Mouse (Mus musculus): ENCODE measurements at regions not wholly inside any gene's neighbourhood (a gene's known extent, or its start where the extent isn't known, plus 50 kb on each side); places are given as distances from the start of the nearest gene placed in this dataset.
A peak's percentile ranks its signal among the peaks of the same experiment; 100 is the strongest.

DNA sequence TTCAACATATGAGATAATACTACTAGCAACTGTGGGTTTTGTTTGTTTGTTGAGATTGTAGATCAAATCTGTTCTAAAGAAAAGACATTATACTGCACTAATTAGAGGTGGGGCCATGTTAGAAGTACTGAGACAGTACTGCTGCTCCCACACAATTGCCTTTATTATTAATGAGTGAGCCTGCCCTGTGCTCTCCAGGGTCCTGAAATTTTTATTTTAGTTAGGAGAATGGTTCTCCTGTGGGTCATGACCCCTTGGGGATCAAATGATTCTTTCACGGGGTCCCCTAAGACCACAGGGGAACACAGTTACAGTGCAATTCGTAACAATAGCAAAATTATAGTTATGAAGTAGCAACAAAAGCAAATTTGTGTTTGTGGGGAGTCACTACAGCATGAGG is 268.8 kb downstream of the Gm9195 start:
- no peak for TF ChIP-seq CTCF (conservative IDR thresholded peaks at IDR 0.05; ENCODE audit: insufficient read depth, insufficient read length, low read depth, low read length)
- TF ChIP-seq POLR2A (IDR thresholded peaks at IDR 0.05; ENCODE audit: low read depth, low read length): no peak
- Histone ChIP-seq H3K4me1 (ENCODE audit: control insufficient read depth, insufficient read depth, low read length) (no peaks in the 10 kb centered on the region), H3K27ac (ENCODE audit: insufficient read depth, low read depth, low read length) (no peak overlapping the region), H3K36me3 (ENCODE audit: control insufficient read depth, insufficient read depth, low read length) (no peaks in the 10 kb centered on the region), H3K27me3 (replicated peaks; ENCODE audit: control insufficient read depth, insufficient read depth, low read length) (no peaks in the 10 kb centered on the region), H3K4me3 (ENCODE audit: insufficient read depth, low read depth, low read length) (no peak overlapping the region)
- DNase-seq: no peak
- WGBS: 36% methylated on average over 2 of the region's 2 CpGs

DNA sequence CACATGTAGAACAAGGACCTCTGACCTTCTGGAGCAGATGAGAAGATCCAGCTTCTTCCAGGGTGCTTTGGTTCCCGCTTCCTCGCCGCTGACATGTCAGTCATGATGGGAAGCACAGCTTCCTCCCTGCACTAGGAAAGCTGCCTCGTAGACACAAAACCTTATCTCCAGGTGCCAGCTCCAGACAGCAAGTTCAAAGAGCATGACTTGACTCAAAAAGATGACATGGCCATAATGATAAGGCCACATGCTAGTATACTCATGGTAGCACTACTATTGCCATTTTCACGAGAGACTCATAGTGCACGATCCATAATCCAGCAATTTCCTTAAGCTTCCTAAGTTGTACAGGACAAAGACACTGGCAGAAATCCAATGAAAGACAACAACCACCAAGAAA is 272.1 kb downstream of the Gm9195 start:
- DNase-seq: no peak
- 90% methylated on average over 6 of the region's 6 CpGs for WGBS
- no peaks in the 10 kb centered on the region for H3K4me1 ChIP-seq (ENCODE audit: control insufficient read depth, insufficient read depth, low read length)
- no peaks in the 10 kb centered on the region for H3K27me3 ChIP-seq (replicated peaks; ENCODE audit: control insufficient read depth, insufficient read depth, low read length)
- H3K4me3 ChIP-seq (ENCODE audit: insufficient read depth, low read depth, low read length): no peak overlapping the region
- TF ChIP-seq CTCF (conservative IDR thresholded peaks at IDR 0.05; ENCODE audit: insufficient read depth, insufficient read length, low read depth, low read length) (no peak), POLR2A (IDR thresholded peaks at IDR 0.05; ENCODE audit: low read depth, low read length) (no peak)
- no peak overlapping the region for H3K27ac ChIP-seq (ENCODE audit: insufficient read depth, low read depth, low read length)
- H3K36me3 ChIP-seq (ENCODE audit: control insufficient read depth, insufficient read depth, low read length): no peaks in the 10 kb centered on the region

DNA sequence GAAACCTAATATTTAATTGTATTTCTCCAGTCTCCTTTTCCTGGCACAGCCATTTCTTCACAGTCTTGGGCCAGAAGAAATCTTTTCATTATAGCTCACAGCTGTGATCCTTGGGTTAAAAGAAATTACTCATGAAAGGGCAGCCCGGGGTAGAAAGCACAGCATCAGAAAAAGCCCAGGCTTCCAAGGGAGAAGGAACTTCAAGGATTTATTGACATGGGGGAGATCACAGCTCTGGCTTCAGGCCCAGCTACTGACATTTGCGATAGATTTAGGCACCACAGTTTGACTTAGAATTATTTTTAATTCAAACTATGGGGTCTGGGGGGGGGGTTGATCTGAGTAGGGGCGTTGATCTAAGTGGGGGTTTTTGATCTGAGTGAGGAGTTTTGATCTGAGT is 291.3 kb downstream of the Gm9195 start:
- Histone ChIP-seq H3K4me1 (ENCODE audit: control insufficient read depth, insufficient read depth, low read length) (no peaks in the 10 kb centered on the region), H3K27me3 (replicated peaks; ENCODE audit: control insufficient read depth, insufficient read depth, low read length) (no peaks in the 10 kb centered on the region), H3K36me3 (ENCODE audit: control insufficient read depth, insufficient read depth, low read length) (no peaks in the 10 kb centered on the region), H3K27ac (ENCODE audit: insufficient read depth, low read depth, low read length) (no peak overlapping the region), H3K4me3 (ENCODE audit: insufficient read depth, low read depth, low read length) (no peak overlapping the region)
- WGBS: 54% methylated on average over 3 of the region's 3 CpGs
- TF ChIP-seq POLR2A (IDR thresholded peaks at IDR 0.05; ENCODE audit: low read depth, low read length): no peak
- TF ChIP-seq CTCF (conservative IDR thresholded peaks at IDR 0.05; ENCODE audit: insufficient read depth, insufficient read length, low read depth, low read length): no peak
- DNase-seq: no peak

DNA sequence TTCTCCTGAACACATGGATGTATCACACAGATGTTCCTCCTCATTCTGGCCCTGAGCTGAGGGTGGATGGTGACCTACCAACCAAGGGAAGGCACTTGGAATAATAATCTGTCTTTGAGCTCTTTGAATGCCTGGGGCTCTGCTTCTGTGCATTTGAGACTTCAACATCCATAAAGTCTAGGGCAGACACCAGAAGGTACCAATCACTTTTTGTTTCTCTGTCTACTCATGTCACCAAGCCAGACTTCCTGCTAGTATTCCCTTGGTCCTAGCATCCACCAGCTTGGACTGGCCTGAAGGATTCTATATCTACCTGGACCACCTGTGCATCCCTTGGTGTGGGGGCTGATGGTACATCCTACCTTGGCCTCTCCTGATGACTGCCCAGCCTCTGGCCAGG is 291.7 kb downstream of the Gm9195 start:
- no peak for DNase-seq
- Histone ChIP-seq H3K27ac (ENCODE audit: insufficient read depth, low read depth, low read length) (no peak overlapping the region), H3K4me3 (ENCODE audit: insufficient read depth, low read depth, low read length) (no peak overlapping the region), H3K4me1 (ENCODE audit: control insufficient read depth, insufficient read depth, low read length) (no peaks in the 10 kb centered on the region), H3K27me3 (replicated peaks; ENCODE audit: control insufficient read depth, insufficient read depth, low read length) (no peaks in the 10 kb centered on the region), H3K36me3 (ENCODE audit: control insufficient read depth, insufficient read depth, low read length) (no peaks in the 10 kb centered on the region)
- TF ChIP-seq CTCF (conservative IDR thresholded peaks at IDR 0.05; ENCODE audit: insufficient read depth, insufficient read length, low read depth, low read length) (no peak), POLR2A (IDR thresholded peaks at IDR 0.05; ENCODE audit: low read depth, low read length) (no peak)

DNA sequence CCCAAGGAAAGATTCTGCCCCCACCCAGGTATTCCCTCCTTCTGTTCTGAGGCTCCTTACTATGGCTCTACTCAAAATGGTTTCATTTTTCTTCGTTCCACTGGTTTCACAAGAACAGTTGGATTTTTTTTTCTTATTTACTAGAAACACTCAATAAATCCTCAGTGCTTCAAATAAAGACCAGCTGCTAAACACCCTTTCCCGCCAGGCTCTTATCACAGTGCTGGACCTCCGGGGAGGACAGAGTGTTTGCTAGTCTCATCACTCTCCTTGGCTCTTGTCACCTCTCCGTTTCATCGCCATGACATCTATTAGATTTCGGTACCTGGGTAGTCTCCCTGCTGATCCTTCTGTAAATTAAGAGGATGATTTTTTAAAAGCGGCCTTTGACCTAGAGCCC is 293.7 kb downstream of the Gm9195 start:
- TF ChIP-seq CTCF (conservative IDR thresholded peaks at IDR 0.05; ENCODE audit: insufficient read depth, insufficient read length, low read depth, low read length) (no peak), POLR2A (IDR thresholded peaks at IDR 0.05; ENCODE audit: low read depth, low read length) (no peak)
- WGBS: 52% methylated on average over 7 of the region's 7 CpGs
- H3K4me1 ChIP-seq (ENCODE audit: control insufficient read depth, insufficient read depth, low read length): no peaks in the 10 kb centered on the region
- no peak overlapping the region for H3K27ac ChIP-seq (ENCODE audit: insufficient read depth, low read depth, low read length)
- H3K4me3 ChIP-seq (ENCODE audit: insufficient read depth, low read depth, low read length): no peak overlapping the region
- H3K36me3 ChIP-seq (ENCODE audit: control insufficient read depth, insufficient read depth, low read length): no peaks in the 10 kb centered on the region
- no peaks in the 10 kb centered on the region for H3K27me3 ChIP-seq (replicated peaks; ENCODE audit: control insufficient read depth, insufficient read depth, low read length)
- no peak for DNase-seq

DNA sequence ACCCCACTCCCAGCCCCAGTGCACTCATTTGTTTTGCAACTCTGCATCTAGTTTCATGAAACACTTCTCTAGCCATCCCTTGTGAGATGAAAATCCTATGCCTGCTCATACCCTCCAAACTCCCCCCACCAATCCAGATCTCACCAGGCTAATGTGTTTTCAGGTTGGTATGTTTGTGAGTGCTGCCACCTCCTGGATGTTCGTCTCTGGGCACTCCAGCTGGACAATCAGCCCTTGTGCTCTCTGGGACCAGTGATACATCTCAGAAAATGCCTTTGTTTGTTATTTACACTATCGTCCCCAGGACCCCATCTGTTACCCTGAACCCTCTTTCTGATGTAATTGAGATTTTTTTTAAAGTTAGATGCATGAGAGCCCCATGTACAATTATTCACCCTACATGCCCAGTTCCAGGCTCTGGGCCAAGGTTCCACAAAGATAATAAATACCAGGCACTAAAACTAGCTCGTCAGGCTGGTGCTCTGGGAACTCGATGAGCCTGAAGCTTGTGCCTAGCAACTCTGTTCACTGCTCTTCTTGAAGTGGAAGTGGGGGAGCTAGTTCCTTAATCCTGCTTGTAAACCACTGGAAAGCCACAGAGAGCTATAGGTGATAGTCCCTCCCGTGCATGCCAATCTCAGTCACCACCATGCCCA is 304.2 kb downstream of the Gm9195 start:
- no peaks in the 10 kb centered on the region for H3K27me3 ChIP-seq (replicated peaks; ENCODE audit: control insufficient read depth, insufficient read depth, low read length)
- DNase-seq: peak; percentile 19

DNA sequence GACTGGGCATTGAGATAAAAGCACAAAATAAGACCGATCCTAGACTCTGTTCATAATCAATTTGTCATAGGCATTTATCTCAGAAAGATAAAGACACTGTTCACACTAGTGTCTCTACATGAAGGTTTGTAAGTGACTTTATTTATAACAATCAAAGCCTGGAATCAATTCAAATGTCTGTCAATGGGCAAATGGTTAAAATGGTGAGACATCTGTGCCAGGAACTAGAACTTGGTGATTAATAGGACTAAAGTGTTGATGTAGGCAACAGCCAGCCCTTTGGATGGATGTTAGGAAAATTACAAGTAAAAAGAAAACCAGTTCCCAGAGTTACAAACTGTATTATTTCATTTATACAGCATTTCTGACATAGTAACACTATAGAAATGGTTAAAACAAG is 315.9 kb downstream of the Gm9195 start:
- WGBS: 96% methylated on average over 1 of the region's 1 CpGs
- DNase-seq: no peak
- Histone ChIP-seq H3K4me1 (ENCODE audit: control insufficient read depth, insufficient read depth, low read length) (no peaks in the 10 kb centered on the region), H3K36me3 (ENCODE audit: control insufficient read depth, insufficient read depth, low read length) (no peaks in the 10 kb centered on the region), H3K4me3 (ENCODE audit: insufficient read depth, low read depth, low read length) (no peak overlapping the region), H3K27me3 (replicated peaks; ENCODE audit: control insufficient read depth, insufficient read depth, low read length) (no peaks in the 10 kb centered on the region), H3K27ac (ENCODE audit: insufficient read depth, low read depth, low read length) (no peak overlapping the region)
- no peak for TF ChIP-seq CTCF (conservative IDR thresholded peaks at IDR 0.05; ENCODE audit: insufficient read depth, insufficient read length, low read depth, low read length)
- TF ChIP-seq POLR2A (IDR thresholded peaks at IDR 0.05; ENCODE audit: low read depth, low read length): no peak

More for the DNA sequence above, 304.2 kb downstream of the Gm9195 start:
- no peak overlapping the region for H3K4me3 ChIP-seq (ENCODE audit: insufficient read depth, low read depth, low read length)
- TF ChIP-seq POLR2A (IDR thresholded peaks at IDR 0.05; ENCODE audit: low read depth, low read length): no peak
- peak; percentile 55 for TF ChIP-seq CTCF (conservative IDR thresholded peaks at IDR 0.05; ENCODE audit: insufficient read depth, insufficient read length, low read depth, low read length)
- H3K27ac ChIP-seq (ENCODE audit: insufficient read depth, low read depth, low read length): no peak overlapping the region
- 25% methylated on average over 5 of the region's 5 CpGs for WGBS
- no peaks in the 10 kb centered on the region for H3K4me1 ChIP-seq (ENCODE audit: control insufficient read depth, insufficient read depth, low read length)
- H3K36me3 ChIP-seq (ENCODE audit: control insufficient read depth, insufficient read depth, low read length): no peaks in the 10 kb centered on the region
